Mouse (Mus musculus) neural tube, embryonic 11.5 days (tissue): ENCODE results near the gene Copg2. TPM values are rescaled to one million over a fixed set of nuclear protein-coding genes. Genes with fewer than 3 reads are reported as not detected.
A peak's percentile ranks its signal among the peaks of the same experiment; 100 is the strongest.

Source experiments
- ATAC-seq: fragments of 200-750 bp; cut with Nextera tagmentation; 2 replicates; pipeline ENCODE4 v1.8.0; 2017; ENCODE audit warnings: moderate number of reproducible peaks, mild to moderate bottlenecking, moderate TSS enrichment, moderate library complexity; ENCODE audit not compliant: insufficient read depth, low FRiP score, low TSS enrichment
- DNase-seq: peaks from one replicate; pipeline ENCODE4 v3.0.0-alpha.2; 2015; ENCODE audit warnings: low spot score
- H3K27ac ChIP-seq: fragments of 300-500 bp; sonication (generic); 2 replicates; pipeline ENCODE4 v1.5.1; 2014; ENCODE audit warnings: low read depth, mild to moderate bottlenecking, low read length
- H3K27me3 ChIP-seq: fragments of 300-500 bp; sonication (generic); 2 replicates; pipeline ENCODE4 v1.6.1; 2014; ENCODE audit warnings: mild to moderate bottlenecking, low read length, mixed read lengths; ENCODE audit not compliant: control insufficient read depth, insufficient read depth
- H3K36me3 ChIP-seq: fragments of 300-500 bp; sonication (generic); 2 replicates; pipeline ENCODE4 v1.6.1; 2014; ENCODE audit warnings: mild to moderate bottlenecking, low read length, moderate library complexity, mixed read lengths; ENCODE audit not compliant: control insufficient read depth, insufficient read depth
- H3K4me1 ChIP-seq: fragments of 300-500 bp; sonication (generic); 2 replicates; pipeline ENCODE4 v1.6.1; 2014; ENCODE audit warnings: low read length, mixed read lengths; ENCODE audit not compliant: control insufficient read depth, insufficient read depth
- H3K4me2 ChIP-seq: fragments of 300-500 bp; sonication (generic); 2 replicates; pipeline ENCODE4 v1.6.1; 2014; ENCODE audit warnings: low read depth, mild to moderate bottlenecking, moderate library complexity
- H3K4me3 ChIP-seq: fragments of 300-500 bp; sonication (generic); 2 replicates; pipeline ENCODE4 v1.5.1; 2014; ENCODE audit warnings: low read depth, low read length
- H3K9ac ChIP-seq: fragments of 300-500 bp; sonication (generic); 2 replicates; pipeline ENCODE4 v1.6.1; 2014; ENCODE audit warnings: mild to moderate bottlenecking, low read length
- H3K9me3 ChIP-seq: fragments of 300-500 bp; sonication (generic); 2 replicates; pipeline ENCODE4 v1.6.1; 2016; ENCODE audit warnings: low read length; ENCODE audit not compliant: control insufficient read depth
- WGBS: fragments of 180-500 bp; shearing (Covaris S2); extraction: QIAGEN DNeasy Blood & Tissue Kit; methylation state at CpG from one replicate; pipeline ENCODE4 v1.1.7; 2014; 5-methylcytosine and 5-hydroxymethylcytosine counted together
- polyA plus RNA-seq: library from polyadenylated mRNA; unstranded; fragments of >200 nt; fragmentation: Nextera tagmentation; extraction: Ambion mirVana; gene quantifications from 2 replicates; pipeline ENCODE4 v1.2.1, GENCODE M21; 2014

Copg2 gene
- polyA plus RNA-seq, 1 experiment from 2014 or later = 43.6 TPM

DNA sequence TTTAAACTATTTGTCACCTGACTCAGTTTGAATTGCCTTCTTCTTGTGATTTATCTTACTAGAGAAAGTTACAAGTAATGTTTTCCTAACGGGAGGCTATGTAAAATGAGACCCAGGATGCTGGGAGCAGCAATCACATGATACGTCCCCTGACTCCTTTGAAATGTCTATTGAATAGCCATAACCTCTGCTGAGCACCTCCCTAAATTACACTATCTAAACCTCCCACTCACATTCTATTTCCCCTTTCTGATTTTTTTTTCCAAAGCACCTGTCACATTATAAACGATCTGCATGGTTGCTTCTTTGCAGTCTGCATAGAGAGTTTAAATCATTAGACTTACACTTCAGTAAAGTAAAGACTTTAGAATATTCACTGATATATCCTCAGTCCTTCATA is 7.4 kb upstream of the Copg2 start:
- no peak overlapping the region for H3K9ac ChIP-seq
- no peak overlapping the region for H3K4me3 ChIP-seq
- H3K4me2 ChIP-seq = no peak overlapping the region
- H3K36me3 ChIP-seq = no peaks in the 10 kb centered on the region
- H3K27me3 ChIP-seq = no peaks in the 10 kb centered on the region
- no peaks in the 10 kb centered on the region for H3K4me1 ChIP-seq
- ATAC-seq (no peak), DNase-seq (no peak)
- no peak overlapping the region for H3K27ac ChIP-seq
- H3K9me3 ChIP-seq = no peaks in the 10 kb centered on the region
- 46% methylated on average over 3 of the region's 3 CpGs for WGBS

DNA sequence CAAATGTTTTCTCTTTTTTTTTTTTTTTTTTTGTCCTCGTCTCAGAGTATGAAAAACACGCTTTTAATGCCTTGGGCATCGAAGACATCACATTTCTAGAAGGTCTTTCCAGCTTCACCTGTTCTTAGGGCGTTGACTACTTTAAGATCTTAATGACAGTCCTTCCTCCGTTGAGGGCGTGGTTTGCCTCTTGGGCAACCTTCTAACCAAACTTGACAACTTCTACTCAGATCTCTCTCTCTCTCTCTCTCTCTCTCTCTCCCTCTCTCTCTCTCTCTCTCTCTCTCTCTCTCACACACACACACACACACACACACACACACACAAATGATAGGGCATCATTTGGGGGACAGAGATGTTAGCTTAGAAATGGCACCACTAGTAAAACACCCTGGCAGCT is 926 bp upstream of the Copg2 start:
- WGBS = 79% methylated on average over 6 of the region's 6 CpGs

DNA sequence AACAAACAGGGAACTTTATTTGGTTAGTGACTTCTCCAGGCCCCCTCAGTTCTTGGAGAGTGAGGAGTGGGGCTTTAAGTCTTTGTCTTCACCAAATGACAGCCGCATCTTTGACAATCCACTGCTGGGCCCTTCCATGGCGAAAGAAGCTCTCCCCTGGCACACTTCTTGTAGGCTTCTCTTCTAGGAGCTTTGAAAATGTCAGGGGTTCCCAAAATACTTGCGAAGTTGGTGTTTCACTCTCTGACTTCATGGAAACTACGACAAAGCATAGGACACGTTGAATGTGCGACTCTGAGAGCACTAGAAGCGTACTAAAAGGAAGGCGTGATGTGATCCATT is 363 bp upstream of the Copg2 start:
- H3K27ac ChIP-seq = no peak overlapping the region
- ATAC-seq (no peak), DNase-seq (no peak)
- H3K27me3 ChIP-seq = no peaks in the 10 kb centered on the region
- no peaks in the 10 kb centered on the region for H3K9me3 ChIP-seq
- H3K4me3 ChIP-seq = peak overlapping the region; percentile 71
- 23% methylated on average over 8 of the region's 8 CpGs for WGBS
- no peaks in the 10 kb centered on the region for H3K4me1 ChIP-seq
- no peaks in the 10 kb centered on the region for H3K36me3 ChIP-seq
- H3K4me2 ChIP-seq = peak overlapping the region; percentile 55
- H3K9ac ChIP-seq = peak overlapping the region; percentile 80

More for the DNA sequence above, 926 bp upstream of the Copg2 start:
- no peak overlapping the region for H3K4me2 ChIP-seq
- no peaks in the 10 kb centered on the region for H3K4me1 ChIP-seq
- DNase-seq = no peak
- no peaks in the 10 kb centered on the region for H3K36me3 ChIP-seq
- no peak overlapping the region for H3K9ac ChIP-seq
- H3K9me3 ChIP-seq = no peaks in the 10 kb centered on the region
- H3K27ac ChIP-seq = no peak overlapping the region
- no peak overlapping the region for H3K4me3 ChIP-seq
- ATAC-seq = no peak
- H3K27me3 ChIP-seq = no peaks in the 10 kb centered on the region

DNA sequence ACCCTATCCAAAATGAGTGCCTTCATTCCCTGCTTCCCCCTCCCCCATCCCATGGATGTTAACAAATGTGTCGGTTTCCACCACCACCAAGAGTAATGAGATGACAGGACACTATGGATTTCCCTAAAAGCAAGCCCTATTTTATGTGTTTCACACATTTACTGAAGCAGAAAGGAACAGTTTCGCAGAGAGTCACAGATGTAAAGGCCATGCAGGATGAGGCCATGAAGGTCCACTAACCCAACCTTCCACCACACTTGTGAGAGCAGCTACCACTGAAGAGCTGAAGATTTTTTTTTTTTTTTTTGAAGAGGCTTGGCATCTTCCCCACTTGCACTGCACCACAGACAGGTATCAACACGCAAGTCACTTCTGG is 787 bp downstream of the Copg2 start:
- H3K27ac ChIP-seq = peak overlapping the region; percentile 95
- H3K27me3 ChIP-seq = no peaks in the 10 kb centered on the region
- peak overlapping the region; percentile 80 for H3K9ac ChIP-seq
- H3K36me3 ChIP-seq = no peaks in the 10 kb centered on the region
- peak overlapping the region; percentile 71 for H3K4me3 ChIP-seq
- H3K9me3 ChIP-seq = no peaks in the 10 kb centered on the region
- peak overlapping the region; percentile 55 for H3K4me2 ChIP-seq
- ATAC-seq (no peak), DNase-seq (no peak)
- no peaks in the 10 kb centered on the region for H3K4me1 ChIP-seq
- 14% methylated on average over 3 of the region's 3 CpGs for WGBS

DNA sequence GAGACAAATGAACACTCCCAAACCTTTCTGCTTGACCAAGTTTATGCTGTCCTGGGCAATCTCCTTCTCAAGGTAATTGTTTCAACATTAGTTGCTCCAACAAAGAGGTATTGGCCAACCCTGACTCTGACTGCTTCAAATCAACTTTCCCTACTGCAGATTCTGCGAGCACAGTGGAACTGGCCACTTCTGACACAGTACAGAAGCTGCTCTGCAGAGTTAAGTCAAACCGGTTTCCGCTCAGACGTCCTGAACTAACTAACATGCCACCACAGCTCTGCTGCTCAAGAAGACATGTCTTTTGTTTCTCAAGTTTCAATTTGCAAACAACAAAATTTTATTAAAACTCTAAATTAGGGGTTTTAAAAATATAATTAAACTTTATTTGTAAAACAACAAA is 3.5 kb downstream of the Copg2 start:
- Histone ChIP-seq H3K27ac (no peak overlapping the region), H3K4me3 (no peak overlapping the region), H3K9ac (no peak overlapping the region), H3K4me2 (no peak overlapping the region), H3K9me3 (no peaks in the 10 kb centered on the region), H3K27me3 (no peaks in the 10 kb centered on the region), H3K4me1 (no peaks in the 10 kb centered on the region), H3K36me3 (no peaks in the 10 kb centered on the region)
- ATAC-seq = no peak
- 85% methylated on average over 4 of the region's 4 CpGs for WGBS
- no peak for DNase-seq

DNA sequence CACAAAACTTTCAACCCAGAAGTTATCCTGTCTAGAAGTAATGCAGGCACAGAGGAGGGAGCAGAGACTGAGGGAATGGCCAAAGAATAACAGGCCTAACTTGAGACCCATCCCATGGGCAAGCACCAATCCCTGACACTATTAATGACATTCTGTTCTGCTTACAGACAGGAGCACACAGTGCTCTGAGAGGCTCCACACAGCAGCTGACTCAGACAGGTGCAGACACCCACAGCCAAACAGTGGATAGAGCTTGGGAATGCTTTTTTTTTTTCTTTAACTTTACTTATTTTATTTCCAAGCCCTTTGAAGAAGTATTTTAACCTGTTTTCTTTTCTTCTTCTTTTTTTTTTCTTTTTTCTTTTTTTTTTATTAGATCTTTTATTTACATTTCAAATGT is 4.8 kb downstream of the Copg2 start:
- ATAC-seq (no peak), DNase-seq (no peak)
- Histone ChIP-seq H3K4me3 (no peak overlapping the region), H3K4me1 (no peaks in the 10 kb centered on the region), H3K27me3 (no peaks in the 10 kb centered on the region), H3K4me2 (no peak overlapping the region), H3K27ac (no peak overlapping the region), H3K9me3 (no peaks in the 10 kb centered on the region), H3K9ac (no peak overlapping the region), H3K36me3 (no peaks in the 10 kb centered on the region)

DNA sequence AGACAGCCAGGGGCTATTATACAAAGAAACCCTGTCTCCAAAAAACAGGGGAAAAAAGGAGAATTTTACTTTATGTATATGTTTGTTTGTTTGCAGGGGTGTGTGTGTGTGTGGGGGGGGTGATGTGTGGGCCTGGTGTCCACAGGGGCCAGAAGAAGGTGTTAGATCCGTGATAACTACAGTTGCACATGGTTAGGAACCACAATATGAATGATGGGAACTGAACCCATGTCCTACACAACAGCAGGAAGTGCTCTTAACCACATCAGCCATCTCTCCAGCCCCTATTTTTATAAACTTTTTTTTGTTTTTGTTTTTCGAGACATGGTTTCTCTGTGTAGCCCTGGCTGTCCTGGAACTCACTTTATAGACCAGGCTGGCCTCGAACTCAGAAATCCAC is 11.7 kb downstream of the Copg2 start:
- Histone ChIP-seq H3K4me3 (no peak overlapping the region), H3K4me2 (no peak overlapping the region), H3K4me1 (no peaks in the 10 kb centered on the region), H3K27ac (no peak overlapping the region), H3K9ac (no peak overlapping the region), H3K9me3 (no peaks in the 10 kb centered on the region), H3K27me3 (no peaks in the 10 kb centered on the region), H3K36me3 (no peaks in the 10 kb centered on the region)
- ATAC-seq (no peak), DNase-seq (no peak)
- WGBS = 87% methylated on average over 3 of the region's 3 CpGs

DNA sequence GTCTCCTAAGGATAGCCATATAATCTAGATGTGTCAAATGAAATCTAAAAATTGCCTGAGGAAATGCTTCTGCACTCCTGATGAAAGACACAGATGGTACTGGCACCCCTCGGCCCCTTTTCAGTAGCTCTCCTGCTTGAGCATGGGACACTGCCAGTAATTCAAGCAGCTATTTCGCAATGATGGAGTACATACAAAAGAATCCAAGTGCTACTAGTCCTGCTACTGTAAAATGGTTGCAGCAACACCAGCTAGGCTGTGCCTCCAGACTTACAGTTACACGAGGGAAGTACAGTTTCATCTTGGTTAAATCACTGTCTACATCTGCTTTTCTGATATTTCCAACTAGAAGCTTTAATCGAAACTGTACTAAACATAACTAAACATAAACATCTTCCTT is 13.1 kb downstream of the Copg2 start:
- no peak overlapping the region for H3K27ac ChIP-seq
- no peaks in the 10 kb centered on the region for H3K27me3 ChIP-seq
- H3K4me3 ChIP-seq = no peak overlapping the region
- no peaks in the 10 kb centered on the region for H3K36me3 ChIP-seq
- 89% methylated on average over 4 of the region's 4 CpGs for WGBS
- no peaks in the 10 kb centered on the region for H3K4me1 ChIP-seq
- H3K4me2 ChIP-seq = no peak overlapping the region
- ATAC-seq = no peak
- DNase-seq = no peak
- no peak overlapping the region for H3K9ac ChIP-seq
- H3K9me3 ChIP-seq = no peaks in the 10 kb centered on the region

DNA sequence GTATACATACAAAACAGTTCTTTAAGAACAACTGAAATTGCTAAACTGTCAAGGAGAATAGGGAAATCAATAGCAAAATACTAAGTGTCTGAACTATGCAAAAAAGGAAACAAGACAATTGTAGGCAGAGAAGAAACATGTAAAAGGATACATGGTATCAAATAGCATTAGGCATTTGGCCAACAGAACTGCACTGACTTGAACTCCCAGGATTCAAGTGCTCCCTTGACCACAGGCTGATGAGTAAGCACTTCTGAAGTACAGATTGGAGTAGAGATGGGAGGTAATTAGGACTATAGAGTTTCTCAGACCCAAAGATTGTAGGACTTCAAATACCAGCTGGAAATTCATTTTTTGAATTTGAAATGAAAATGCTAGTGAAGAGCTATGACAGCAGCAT is 19.9 kb downstream of the Copg2 start:
- no peaks in the 10 kb centered on the region for H3K27me3 ChIP-seq
- H3K4me2 ChIP-seq = no peak overlapping the region
- no peaks in the 10 kb centered on the region for H3K4me1 ChIP-seq
- no peaks in the 10 kb centered on the region for H3K9me3 ChIP-seq
- no peaks in the 10 kb centered on the region; the same call in 1 of the 2 replicates for H3K36me3 ChIP-seq
- H3K9ac ChIP-seq = no peak overlapping the region
- no peak overlapping the region for H3K4me3 ChIP-seq
- DNase-seq (no peak), ATAC-seq (no peak)
- H3K27ac ChIP-seq = no peak overlapping the region
